Mouse (Mus musculus): ENCODE results near the gene Wfdc5. TPM values are rescaled to one million over a fixed set of nuclear protein-coding genes. Genes with fewer than 3 reads are reported as not detected.

The Wfdc5 gene
- polyA plus RNA-seq, 1 experiment from 2014 or later: 0.96 TPM

- WGBS: 31% methylated on average over 14 of the region's 14 CpGs
- Histone ChIP-seq H3K9me3 (ENCODE audit: control insufficient read depth, low read length) (no peaks in the 10 kb centered on the region), H3K27me3 (replicated peaks; ENCODE audit: control insufficient read depth, insufficient read depth, low read length) (no peaks in the 10 kb centered on the region), H3K4me3 (ENCODE audit: low read depth, low read length) (no peak overlapping the region), H3K4me2 (ENCODE audit: low read depth, low read length) (no peak overlapping the region), H3K9ac (ENCODE audit: low read depth, low read length) (peak overlapping the region; percentile 38; the same call in 1 of the 2 replicates), H3K36me3 (ENCODE audit: control insufficient read depth, insufficient read depth, low read length) (peaks cover 33% of the 10 kb centered on the region), H3K27ac (replicated peaks; ENCODE audit: low read depth, low read length) (peak overlapping the region; percentile 76), H3K4me1 (ENCODE audit: control insufficient read depth, insufficient read depth, low read length) (peaks cover 12% of the 10 kb centered on the region)
- peak; percentile 88 for ATAC-seq (ENCODE audit: low read depth)
- DNase-seq (ENCODE audit: low spot score): peak; percentile 74
Measured at GRCm38 (mm10) chr2:164150086-164150760, 32.3 kb downstream of the Wfdc5 start.

- no peak overlapping the region for H3K27ac ChIP-seq (replicated peaks; ENCODE audit: low read depth, low read length)
- 96% methylated on average over 12 of the region's 12 CpGs for WGBS
- H3K27me3 ChIP-seq (replicated peaks; ENCODE audit: control insufficient read depth, insufficient read depth, low read length): no peaks in the 10 kb centered on the region
- H3K9ac ChIP-seq (ENCODE audit: low read depth, low read length): no peak overlapping the region
- H3K36me3 ChIP-seq (ENCODE audit: control insufficient read depth, insufficient read depth, low read length): 0 out of 2 replicates have a peak, but pooled peaks cover 8% of the 10 kb centered on the region
- no peak overlapping the region for H3K4me3 ChIP-seq (ENCODE audit: low read depth, low read length)
- no peak for DNase-seq (ENCODE audit: low spot score)
- H3K9me3 ChIP-seq (ENCODE audit: control insufficient read depth, low read length): no peaks in the 10 kb centered on the region
- ATAC-seq (ENCODE audit: low read depth): no peak
- no peak overlapping the region for H3K4me2 ChIP-seq (ENCODE audit: low read depth, low read length)
- H3K4me1 ChIP-seq (ENCODE audit: control insufficient read depth, insufficient read depth, low read length): peaks cover 30% of the 10 kb centered on the region
Measured at GRCm38 (mm10) chr2:164146556-164146955, 36.0 kb downstream of the Wfdc5 start.

GRCm38 (mm10) chr2:164144541-164144940 lies 38.0 kb downstream of the Wfdc5 start:
- Histone ChIP-seq H3K4me1 (ENCODE audit: control insufficient read depth, insufficient read depth, low read length) (peaks cover 31% of the 10 kb centered on the region), H3K4me3 (ENCODE audit: low read depth, low read length) (no peak overlapping the region), H3K27ac (replicated peaks; ENCODE audit: low read depth, low read length) (no peak overlapping the region), H3K9ac (ENCODE audit: low read depth, low read length) (no peak overlapping the region), H3K27me3 (replicated peaks; ENCODE audit: control insufficient read depth, insufficient read depth, low read length) (no peaks in the 10 kb centered on the region), H3K36me3 (ENCODE audit: control insufficient read depth, insufficient read depth, low read length) (0 out of 2 replicates have a peak, but pooled peaks cover 6% of the 10 kb centered on the region), H3K9me3 (ENCODE audit: control insufficient read depth, low read length) (no peaks in the 10 kb centered on the region), H3K4me2 (ENCODE audit: low read depth, low read length) (no peak overlapping the region)
- WGBS: 85% methylated on average over 10 of the region's 10 CpGs
- no peak for ATAC-seq (ENCODE audit: low read depth)
- DNase-seq (ENCODE audit: low spot score): no peak

GRCm38 (mm10) chr2:164144025-164144424 lies 38.5 kb downstream of the Wfdc5 start:
- H3K27ac ChIP-seq (replicated peaks; ENCODE audit: low read depth, low read length): no peak overlapping the region; the same call in 1 of the 2 replicates
- H3K9me3 ChIP-seq (ENCODE audit: control insufficient read depth, low read length): no peaks in the 10 kb centered on the region
- no peak overlapping the region for H3K4me2 ChIP-seq (ENCODE audit: low read depth, low read length)
- H3K4me3 ChIP-seq (ENCODE audit: low read depth, low read length): no peak overlapping the region
- H3K9ac ChIP-seq (ENCODE audit: low read depth, low read length): no peak overlapping the region
- no peaks in the 10 kb centered on the region for H3K27me3 ChIP-seq (replicated peaks; ENCODE audit: control insufficient read depth, insufficient read depth, low read length)
- 0 out of 2 replicates have a peak, but pooled peaks cover 6% of the 10 kb centered on the region for H3K36me3 ChIP-seq (ENCODE audit: control insufficient read depth, insufficient read depth, low read length)
- H3K4me1 ChIP-seq (ENCODE audit: control insufficient read depth, insufficient read depth, low read length): peaks cover 31% of the 10 kb centered on the region
- 68% methylated on average over 6 of the region's 6 CpGs for WGBS
- DNase-seq (ENCODE audit: low spot score) (no peak), ATAC-seq (ENCODE audit: low read depth) (no peak)

GRCm38 (mm10) chr2:164142021-164142420 lies 40.5 kb downstream of the Wfdc5 start:
- no peak overlapping the region for H3K4me3 ChIP-seq (ENCODE audit: low read depth, low read length)
- H3K4me1 ChIP-seq (ENCODE audit: control insufficient read depth, insufficient read depth, low read length): peaks cover 37% of the 10 kb centered on the region
- ATAC-seq (ENCODE audit: low read depth): peak; percentile 45; the same call in 1 of the 2 replicates
- peak overlapping the region; percentile 28 for H3K4me2 ChIP-seq (ENCODE audit: low read depth, low read length)
- H3K9ac ChIP-seq (ENCODE audit: low read depth, low read length): 0 out of 2 replicates have a peak overlapping the region, but pooled peaks have one; percentile 8
- H3K9me3 ChIP-seq (ENCODE audit: control insufficient read depth, low read length): no peaks in the 10 kb centered on the region
- DNase-seq (ENCODE audit: low spot score): peak; percentile 79
- no peaks in the 10 kb centered on the region for H3K27me3 ChIP-seq (replicated peaks; ENCODE audit: control insufficient read depth, insufficient read depth, low read length)
- H3K36me3 ChIP-seq (ENCODE audit: control insufficient read depth, insufficient read depth, low read length): no peaks in the 10 kb centered on the region
- WGBS: 26% methylated on average over 10 of the region's 10 CpGs
- peak overlapping the region; percentile 84 for H3K27ac ChIP-seq (replicated peaks; ENCODE audit: low read depth, low read length)

- no peak for ATAC-seq (ENCODE audit: low read depth)
- peak overlapping the region; percentile 65 for H3K27ac ChIP-seq (replicated peaks; ENCODE audit: low read depth, low read length)
- peaks cover 40% of the 10 kb centered on the region for H3K4me1 ChIP-seq (ENCODE audit: control insufficient read depth, insufficient read depth, low read length)
Measured at GRCm38 (mm10) chr2:164137754-164138153, 44.8 kb downstream of the Wfdc5 start.

GRCm38 (mm10) chr2:164136393-164136792 lies 46.1 kb downstream of the Wfdc5 start:
- peak; percentile 77; the same call in 1 of the 2 replicates for ATAC-seq (ENCODE audit: low read depth)
- peaks cover 26% of the 10 kb centered on the region for H3K4me1 ChIP-seq (ENCODE audit: control insufficient read depth, insufficient read depth, low read length)
- no peaks in the 10 kb centered on the region for H3K27me3 ChIP-seq (replicated peaks; ENCODE audit: control insufficient read depth, insufficient read depth, low read length)
- H3K9me3 ChIP-seq (ENCODE audit: control insufficient read depth, low read length): no peaks in the 10 kb centered on the region
- H3K27ac ChIP-seq (replicated peaks; ENCODE audit: low read depth, low read length): peak overlapping the region; percentile 50; the same call in 1 of the 2 replicates
- H3K4me3 ChIP-seq (ENCODE audit: low read depth, low read length): no peak overlapping the region
- DNase-seq (ENCODE audit: low spot score): peak; percentile 57
- WGBS: 35% methylated on average over 2 of the region's 2 CpGs
- H3K9ac ChIP-seq (ENCODE audit: low read depth, low read length): no peak overlapping the region
- H3K36me3 ChIP-seq (ENCODE audit: control insufficient read depth, insufficient read depth, low read length): no peaks in the 10 kb centered on the region
- no peak overlapping the region for H3K4me2 ChIP-seq (ENCODE audit: low read depth, low read length)

More at GRCm38 (mm10) chr2:164137754-164138153, 44.8 kb downstream of the Wfdc5 start:
- Histone ChIP-seq H3K36me3 (ENCODE audit: control insufficient read depth, insufficient read depth, low read length) (no peaks in the 10 kb centered on the region), H3K9ac (ENCODE audit: low read depth, low read length) (no peak overlapping the region), H3K9me3 (ENCODE audit: control insufficient read depth, low read length) (no peaks in the 10 kb centered on the region), H3K4me2 (ENCODE audit: low read depth, low read length) (no peak overlapping the region), H3K4me3 (ENCODE audit: low read depth, low read length) (no peak overlapping the region), H3K27me3 (replicated peaks; ENCODE audit: control insufficient read depth, insufficient read depth, low read length) (no peaks in the 10 kb centered on the region)
- WGBS: 38% methylated on average over 6 of the region's 6 CpGs
- DNase-seq (ENCODE audit: low spot score): peak; percentile 41

GRCm38 (mm10) chr2:164135367-164135766 lies 47.2 kb downstream of the Wfdc5 start:
- H3K4me3 ChIP-seq (ENCODE audit: low read depth, low read length): no peak overlapping the region
- H3K9me3 ChIP-seq (ENCODE audit: control insufficient read depth, low read length): no peaks in the 10 kb centered on the region
- H3K36me3 ChIP-seq (ENCODE audit: control insufficient read depth, insufficient read depth, low read length): no peaks in the 10 kb centered on the region
- no peaks in the 10 kb centered on the region for H3K27me3 ChIP-seq (replicated peaks; ENCODE audit: control insufficient read depth, insufficient read depth, low read length)
- H3K9ac ChIP-seq (ENCODE audit: low read depth, low read length): no peak overlapping the region
- DNase-seq (ENCODE audit: low spot score): no peak
- peaks cover 17% of the 10 kb centered on the region for H3K4me1 ChIP-seq (ENCODE audit: control insufficient read depth, insufficient read depth, low read length)
- whole genome bisulfite sequencing: 74% methylated on average over 1 of the region's 1 CpGs
- no peak overlapping the region for H3K4me2 ChIP-seq (ENCODE audit: low read depth, low read length)
- H3K27ac ChIP-seq (replicated peaks; ENCODE audit: low read depth, low read length): no peak overlapping the region
- no peak for ATAC-seq (ENCODE audit: low read depth)

Data from embryonic facial prominence, embryonic 14.5 days (tissue).